Mouse (Mus musculus) fibroblast of lung, adult 2 months (primary cell): Measurements from ENCODE around the gene Brd3os.

ENCODE experiments used
- DNase-seq: peaks from one replicate; pipeline ENCODE4 v3.0.0-alpha.2; 2011; ENCODE audit warnings: low read depth

Brd3os gene

DNA sequence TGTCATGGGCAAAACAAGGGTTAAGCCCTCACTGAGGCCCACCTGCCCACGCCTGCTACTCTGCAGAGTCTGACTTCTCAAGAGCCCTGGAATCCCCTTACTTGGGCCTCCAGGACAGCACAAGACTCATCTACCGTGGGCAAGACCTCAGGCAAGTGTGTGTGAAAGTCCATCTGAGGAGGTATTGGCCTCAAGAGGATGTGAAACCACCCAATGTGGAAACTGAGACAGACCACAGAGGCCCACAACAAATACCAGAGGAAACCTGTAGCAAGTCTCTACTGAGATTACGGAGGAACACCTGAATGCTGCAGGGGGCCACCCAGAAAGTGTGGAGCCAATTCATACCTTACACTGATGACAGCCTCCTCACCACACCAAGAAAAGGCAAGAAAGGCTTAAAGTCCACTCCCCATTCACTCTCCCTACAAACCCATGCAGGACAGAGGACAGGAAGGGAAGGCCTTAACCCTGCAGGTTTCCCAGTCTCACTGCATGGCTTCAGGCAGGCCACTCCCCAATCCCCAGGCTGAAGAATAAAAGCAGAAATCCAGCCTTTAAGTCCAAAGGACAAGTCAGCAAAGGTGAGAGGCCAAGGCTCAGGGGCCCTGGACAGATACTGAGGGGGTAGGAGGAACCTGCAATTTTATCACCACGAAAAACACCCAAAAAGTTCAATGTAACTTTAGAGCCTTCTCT lies 27.3 kb downstream of the Brd3os start:
- DNase-seq = no peak

DNA sequence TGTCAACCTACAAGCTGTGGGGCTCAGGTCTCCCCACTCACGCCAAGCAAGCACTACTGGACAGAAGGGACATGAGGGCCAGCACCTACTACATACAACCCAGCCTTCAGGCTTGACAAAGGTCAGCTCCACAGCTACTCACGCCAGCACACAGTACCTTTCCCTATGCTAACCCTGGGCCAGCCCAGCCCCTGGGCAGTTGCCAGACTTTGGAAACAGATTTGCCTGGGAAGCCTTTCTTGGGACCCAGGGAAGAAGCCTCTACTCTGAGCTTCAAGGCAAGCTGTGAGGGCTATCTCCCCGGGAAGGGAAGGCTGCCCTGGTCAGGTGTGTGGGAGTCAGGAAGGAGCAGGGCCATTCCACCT lies 27.8 kb downstream of the Brd3os start:
- no peak for DNase-seq

DNA sequence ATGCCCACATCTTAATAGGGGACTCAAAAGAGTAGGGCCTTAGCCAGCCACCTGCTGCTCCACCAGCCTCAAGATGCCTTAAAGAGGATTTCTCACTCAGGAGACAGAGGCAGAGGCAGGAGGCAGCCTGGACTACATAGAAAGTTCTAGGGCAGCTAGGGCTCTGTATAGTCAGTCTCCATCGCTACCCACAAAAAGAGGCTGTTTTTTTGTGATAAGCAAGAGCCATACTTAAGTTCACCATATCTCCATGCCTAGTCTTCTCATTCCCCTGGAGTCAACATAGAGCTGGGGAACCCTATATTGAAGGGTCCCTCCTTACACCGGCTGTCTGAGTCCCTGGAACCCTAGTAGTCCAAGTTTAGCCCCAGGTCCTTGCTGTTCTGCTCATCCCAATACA lies 28.4 kb downstream of the Brd3os start:
- DNase-seq = no peak

GRCm38 (mm10) chr2:27471170-27471584 lies 29.1 kb downstream of the Brd3os start:
- DNase-seq = no peak

- no peak for DNase-seq
Observed at GRCm38 (mm10) chr2:27473061-27473765, 31.1 kb downstream of the Brd3os start.

GRCm38 (mm10) chr2:27473911-27474310 lies 31.8 kb downstream of the Brd3os start:
- DNase-seq = no peak

- DNase-seq = no peak
Observed at GRCm38 (mm10) chr2:27474621-27475484, 32.7 kb downstream of the Brd3os start.

DNA sequence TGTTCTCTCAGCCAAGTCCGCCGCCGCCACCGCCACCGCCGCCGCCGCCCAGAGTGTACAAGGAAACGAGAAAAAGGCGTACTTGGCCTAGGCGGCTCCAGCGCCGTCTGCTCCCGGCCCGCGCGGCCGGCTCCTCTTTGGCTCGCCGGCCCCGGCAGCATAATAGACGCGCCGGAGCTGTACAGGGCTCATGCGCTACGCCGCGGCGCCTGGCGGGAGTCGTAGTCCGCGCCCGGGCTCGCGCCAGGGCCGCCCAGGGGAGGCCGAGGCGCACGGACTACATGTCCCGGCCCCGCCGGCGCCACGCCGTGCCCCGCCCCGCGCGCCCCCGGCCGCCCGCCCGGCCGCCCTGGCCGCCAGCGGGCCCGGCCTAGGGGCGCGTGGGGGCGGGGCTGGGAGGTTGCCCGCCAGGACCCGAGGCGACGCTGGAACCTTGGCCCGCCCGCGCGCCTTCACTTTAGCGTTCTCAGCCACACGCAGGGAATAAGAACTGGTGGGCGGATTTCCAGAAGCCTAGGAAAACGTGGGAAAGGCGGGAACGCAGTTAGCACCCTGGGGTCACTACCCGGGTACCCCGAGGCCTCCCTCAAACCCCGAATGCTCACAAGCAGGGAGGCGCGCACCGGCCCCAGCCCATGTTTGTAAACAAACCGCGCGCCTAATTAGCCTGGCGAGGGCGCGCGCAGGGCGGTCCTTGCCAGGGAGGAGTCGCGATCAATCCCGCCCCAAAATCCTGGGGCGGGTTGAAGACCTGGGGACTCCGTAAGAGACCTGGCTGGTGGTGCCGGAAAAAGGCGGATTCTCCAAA lies 33.6 kb downstream of the Brd3os start:
- DNase-seq = peak; percentile 75

GRCm38 (mm10) chr2:27476303-27477192 lies 34.4 kb downstream of the Brd3os start:
- DNase-seq = no peak

DNA sequence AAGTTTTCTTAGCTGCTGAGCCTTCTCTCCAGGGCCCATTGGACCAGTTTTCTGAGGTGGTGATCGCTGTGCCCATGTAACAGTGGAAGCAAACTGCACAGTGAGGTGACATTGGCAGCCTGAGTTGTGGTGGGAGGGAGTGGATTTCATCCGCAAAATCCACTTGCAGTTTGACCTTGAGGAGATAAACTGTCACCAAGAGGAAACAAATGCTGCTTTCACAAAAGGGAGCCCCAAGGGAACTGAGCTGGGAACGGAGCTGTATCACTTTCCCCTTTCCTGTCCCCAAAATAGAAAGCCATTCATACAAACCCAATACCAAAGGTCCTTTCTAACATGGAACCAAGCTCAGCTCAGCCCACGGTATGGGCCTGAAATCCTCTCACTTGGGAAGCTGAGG lies 37.7 kb downstream of the Brd3os start:
- DNase-seq = no peak

DNA sequence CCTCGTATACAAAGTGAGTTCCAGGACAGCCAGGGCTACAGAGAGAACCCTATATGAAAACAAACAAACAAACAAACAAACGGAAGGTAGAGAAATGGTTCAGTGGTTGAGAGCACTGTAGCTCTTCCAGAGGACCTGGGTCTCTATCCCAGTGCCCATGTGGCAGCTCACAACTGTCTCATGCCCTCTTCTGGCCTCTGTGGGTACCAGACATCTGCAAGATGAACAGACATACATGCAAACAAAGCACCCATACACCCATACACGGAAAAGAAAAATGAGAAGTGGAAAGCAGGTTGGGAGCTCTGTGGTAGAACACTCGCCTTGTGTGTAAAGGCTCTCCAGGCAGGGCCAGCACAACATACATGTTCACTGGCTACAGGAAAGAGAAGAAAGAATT lies 38.2 kb downstream of the Brd3os start:
- no peak for DNase-seq

GRCm38 (mm10) chr2:27482265-27482861 lies 40.2 kb downstream of the Brd3os start:
- DNase-seq = no peak

DNA sequence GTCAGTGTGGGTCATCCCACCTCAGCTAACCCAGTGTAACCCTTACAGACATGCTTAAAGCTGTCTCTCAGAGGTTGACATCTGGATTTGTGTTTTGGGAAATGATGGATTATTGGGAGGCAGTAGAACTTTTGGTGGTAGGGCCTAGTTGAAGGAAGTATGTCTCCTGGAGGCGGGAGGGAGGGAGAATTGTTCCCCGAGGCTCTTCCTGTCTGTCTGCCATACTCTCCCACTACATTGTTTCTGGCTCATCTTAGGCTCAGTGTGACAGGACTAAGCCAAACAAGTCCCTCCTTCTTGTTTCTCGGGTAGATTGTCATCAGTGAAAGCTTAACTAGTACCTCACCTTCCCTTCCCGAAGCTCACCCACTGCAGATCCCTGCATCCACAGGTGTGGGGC lies 44.6 kb downstream of the Brd3os start:
- DNase-seq = no peak

- DNase-seq = no peak
Observed at GRCm38 (mm10) chr2:27487336-27488049, 45.4 kb downstream of the Brd3os start.

GRCm38 (mm10) chr2:27488362-27488761 lies 46.2 kb downstream of the Brd3os start:
- no peak for DNase-seq

- DNase-seq = no peak
Observed at GRCm38 (mm10) chr2:27490939-27491338, 48.8 kb downstream of the Brd3os start.
